Mouse (Mus musculus) forebrain, embryonic 15.5 days (tissue): Measurements from ENCODE around the gene Pxmp4. TPM values are rescaled to one million over a fixed set of nuclear protein-coding genes. Genes with fewer than 3 reads are reported as not detected.
A peak's percentile ranks its signal among the peaks of the same experiment; 100 is the strongest.

Experiments used
- ATAC-seq: fragments of 200-750 bp; cut with Nextera tagmentation; replicated peaks from 2 replicates; pipeline ENCODE4 v1.8.0; 2017; ENCODE audit warnings: mild to moderate bottlenecking, moderate TSS enrichment, moderate library complexity
- H3K27ac ChIP-seq: fragments of 300-500 bp; sonication (generic); replicated peaks from 2 replicates; pipeline ENCODE4 v1.5.1; 2015; ENCODE audit warnings: mild to moderate bottlenecking, inconsistent platforms
- H3K27me3 ChIP-seq: fragments of 300-500 bp; sonication (generic); 2 replicates; pipeline ENCODE4 v1.6.1; 2015; ENCODE audit warnings: inconsistent platforms
- H3K36me3 ChIP-seq: fragments of 300-500 bp; sonication (generic); 2 replicates; pipeline ENCODE4 v1.6.1; 2015; ENCODE audit warnings: mild to moderate bottlenecking, inconsistent platforms
- H3K4me1 ChIP-seq: fragments of 300-500 bp; sonication (generic); 2 replicates; pipeline ENCODE4 v1.6.1; 2015; ENCODE audit warnings: inconsistent platforms
- H3K4me2 ChIP-seq: fragments of 300-500 bp; sonication (generic); replicated peaks from 2 replicates; pipeline ENCODE4 v1.6.1; 2015; ENCODE audit warnings: mild to moderate bottlenecking, inconsistent platforms
- H3K4me3 ChIP-seq: fragments of 300-500 bp; sonication (generic); 2 replicates; pipeline ENCODE4 v1.5.1; 2015; ENCODE audit warnings: mild to moderate bottlenecking, inconsistent platforms
- H3K9ac ChIP-seq: fragments of 300-500 bp; sonication (generic); replicated peaks from 2 replicates; pipeline ENCODE4 v1.6.1; 2015; ENCODE audit warnings: mild to moderate bottlenecking, inconsistent platforms
- H3K9me3 ChIP-seq: fragments of 300-500 bp; sonication (generic); 2 replicates; pipeline ENCODE4 v1.6.1; 2016; ENCODE audit warnings: inconsistent platforms
- WGBS: fragments of 180-500 bp; shearing (Covaris S2); methylation state at CpG from one replicate; pipeline ENCODE4 v1.1.7; 2015; ENCODE audit warnings: mixed read lengths; 5-methylcytosine and 5-hydroxymethylcytosine counted together
- polyA plus RNA-seq: library from polyadenylated mRNA; unstranded; fragments of >200 nt; fragmentation: Nextera tagmentation; extraction: Ambion mirVana; gene quantifications from 2 replicates; pipeline ENCODE4 v1.2.1, GENCODE M21; 2015

Pxmp4 gene
- polyA plus RNA-seq, 1 experiment from 2014 or later: 13.4 TPM

- no peak for ATAC-seq
- Histone ChIP-seq H3K27me3 (no peaks in the 10 kb centered on the region), H3K27ac (no peak overlapping the region), H3K4me2 (no peak overlapping the region), H3K4me1 (peaks cover 37% of the 10 kb centered on the region), H3K9me3 (no peaks in the 10 kb centered on the region), H3K4me3 (no peak overlapping the region), H3K9ac (no peak overlapping the region), H3K36me3 (no peaks in the 10 kb centered on the region)
- WGBS: 55% methylated on average over 2 of the region's 2 CpGs
Measured at GRCm38 (mm10) chr2:154550937-154551336, 52.6 kb downstream of the Pxmp4 start.

- 13% methylated on average over 20 of the region's 20 CpGs for WGBS
- Histone ChIP-seq H3K4me2 (peak overlapping the region; percentile 78), H3K27ac (no peak overlapping the region), H3K36me3 (no peaks in the 10 kb centered on the region), H3K27me3 (no peaks in the 10 kb centered on the region), H3K9me3 (no peaks in the 10 kb centered on the region), H3K9ac (0 out of 2 replicates have a peak overlapping the region, but pooled peaks have one; percentile 48), H3K4me3 (peak overlapping the region; percentile 42), H3K4me1 (peaks cover 40% of the 10 kb centered on the region)
- ATAC-seq: no peak; the same call in 1 of the 2 replicates
Measured at GRCm38 (mm10) chr2:154549886-154550189, 53.7 kb downstream of the Pxmp4 start.

- Histone ChIP-seq H3K9ac (peak overlapping the region; percentile 48), H3K36me3 (no peaks in the 10 kb centered on the region), H3K9me3 (no peaks in the 10 kb centered on the region), H3K4me3 (peak overlapping the region; percentile 42), H3K4me2 (peak overlapping the region; percentile 78), H3K4me1 (peaks cover 46% of the 10 kb centered on the region), H3K27me3 (no peaks in the 10 kb centered on the region), H3K27ac (no peak overlapping the region)
- ATAC-seq: peak; percentile 55
- 3% methylated on average over 48 of the region's 48 CpGs for WGBS
Measured at GRCm38 (mm10) chr2:154549127-154549885, 54.2 kb downstream of the Pxmp4 start.

GRCm38 (mm10) chr2:154548688-154549087, 54.8 kb downstream of the Pxmp4 start:
- ATAC-seq: no peak
- no peaks in the 10 kb centered on the region for H3K9me3 ChIP-seq
- no peaks in the 10 kb centered on the region for H3K27me3 ChIP-seq
- H3K36me3 ChIP-seq: no peaks in the 10 kb centered on the region
- 51% methylated on average over 3 of the region's 3 CpGs for WGBS
- H3K27ac ChIP-seq: no peak overlapping the region
- no peak overlapping the region for H3K9ac ChIP-seq
- no peak overlapping the region for H3K4me2 ChIP-seq
- no peak overlapping the region for H3K4me3 ChIP-seq
- peaks cover 52% of the 10 kb centered on the region for H3K4me1 ChIP-seq

GRCm38 (mm10) chr2:154546711-154547110, 56.8 kb downstream of the Pxmp4 start, which contains the start of gene 1700003F12Rik:
1700003F12Rik (plus strand) TSS chr2:154547085.
- ATAC-seq: no peak
- H3K4me3 ChIP-seq: no peak within 1 kb of the TSS
- H3K9ac ChIP-seq: no peak within 1 kb of the TSS
- peaks cover 44% of the 10 kb centered on the region for H3K4me1 ChIP-seq
- H3K9me3 ChIP-seq: no peaks in the 10 kb centered on the region
- no peaks in the 10 kb centered on the region for H3K36me3 ChIP-seq
- H3K4me2 ChIP-seq: no peak within 1 kb of the TSS
- no peak within 1 kb of the TSS for H3K27ac ChIP-seq
- 91% methylated on average over 10 of the region's 10 CpGs for WGBS
- no peaks in the 10 kb centered on the region for H3K27me3 ChIP-seq

GRCm38 (mm10) chr2:154543567-154544347, 59.8 kb downstream of the Pxmp4 start:
- peak; percentile 79 for ATAC-seq
- WGBS: 75% methylated on average over 9 of the region's 9 CpGs
- Histone ChIP-seq H3K4me3 (no peak overlapping the region), H3K9me3 (no peaks in the 10 kb centered on the region), H3K27me3 (no peaks in the 10 kb centered on the region), H3K9ac (no peak overlapping the region; the same call in 1 of the 2 replicates), H3K4me1 (peaks cover 29% of the 10 kb centered on the region), H3K36me3 (no peaks in the 10 kb centered on the region), H3K27ac (peak overlapping the region; percentile 88), H3K4me2 (no peak overlapping the region)

- H3K9ac ChIP-seq: no peak overlapping the region
- H3K27me3 ChIP-seq: no peaks in the 10 kb centered on the region
- WGBS: 87% methylated on average over 2 of the region's 2 CpGs
- H3K36me3 ChIP-seq: peaks cover 4% of the 10 kb centered on the region; the same call in 1 of the 2 replicates
- no peak for ATAC-seq
- peaks cover 41% of the 10 kb centered on the region for H3K4me1 ChIP-seq
- H3K4me2 ChIP-seq: no peak overlapping the region
- no peak overlapping the region for H3K4me3 ChIP-seq
- H3K9me3 ChIP-seq: no peaks in the 10 kb centered on the region
- no peak overlapping the region for H3K27ac ChIP-seq
Measured at GRCm38 (mm10) chr2:154541630-154542029, 61.9 kb downstream of the Pxmp4 start.

GRCm38 (mm10) chr2:154539720-154540119, 63.8 kb downstream of the Pxmp4 start:
- Histone ChIP-seq H3K4me1 (peaks cover 37% of the 10 kb centered on the region), H3K9me3 (no peaks in the 10 kb centered on the region), H3K27me3 (no peaks in the 10 kb centered on the region), H3K27ac (peak overlapping the region; percentile 79; the same call in 1 of the 2 replicates), H3K4me3 (no peak overlapping the region), H3K36me3 (peaks cover 21% of the 10 kb centered on the region), H3K4me2 (no peak overlapping the region), H3K9ac (no peak overlapping the region)
- WGBS: 73% methylated on average over 3 of the region's 3 CpGs
- ATAC-seq: no peak

- 30% methylated on average over 3 of the region's 3 CpGs for WGBS
- H3K4me2 ChIP-seq: no peak overlapping the region
- no peaks in the 10 kb centered on the region for H3K27me3 ChIP-seq
- no peak for ATAC-seq
- H3K9ac ChIP-seq: no peak overlapping the region
- H3K4me3 ChIP-seq: no peak overlapping the region
- H3K36me3 ChIP-seq: peaks cover 21% of the 10 kb centered on the region
- H3K4me1 ChIP-seq: peaks cover 27% of the 10 kb centered on the region
- peak overlapping the region; percentile 79 for H3K27ac ChIP-seq
- no peaks in the 10 kb centered on the region for H3K9me3 ChIP-seq
Measured at GRCm38 (mm10) chr2:154538710-154539109, 64.8 kb downstream of the Pxmp4 start.

- H3K9ac ChIP-seq: no peak overlapping the region
Measured at GRCm38 (mm10) chr2:154538310-154538709, 65.2 kb downstream of the Pxmp4 start.

More at GRCm38 (mm10) chr2:154538310-154538709, 65.2 kb downstream of the Pxmp4 start:
- Histone ChIP-seq H3K27me3 (no peaks in the 10 kb centered on the region), H3K36me3 (peaks cover 21% of the 10 kb centered on the region), H3K4me1 (peaks cover 25% of the 10 kb centered on the region), H3K4me2 (no peak overlapping the region), H3K9me3 (no peaks in the 10 kb centered on the region), H3K27ac (peak overlapping the region; percentile 79), H3K4me3 (no peak overlapping the region)
- 30% methylated on average over 2 of the region's 2 CpGs for WGBS
- ATAC-seq: peak; percentile 51; the same call in 1 of the 2 replicates
